Mouse (Mus musculus) B cell, adult (primary cell): ENCODE data around the gene Atp23. TPM values are rescaled to one million over a fixed set of nuclear protein-coding genes. Genes with fewer than 3 reads are reported as not detected.

Experiments used
- total RNA-seq: library from RNA; stranded (reverse); gene quantifications from 4 replicates; pipeline ENCODE4 v1.2.4, GENCODE M21; 2023; ENCODE audit not compliant: inconsistent age

Atp23 gene
- 4.6 to 8.9 TPM (median 7.8 TPM) in 4 replicates for total RNA-seq

GRCm38 (mm10) chr10:126900821-126901487, at the start of gene Atp23:
Gene Atp23 (minus strand): TSS chr10:126901355.

Other genes with a start within 250 kb of the Atp23 start
- 52.2 to 52.6 TPM (median 52.3 TPM) in 4 replicates for gene Ctdsp2, start 77.4 kb upstream of the Atp23 start, total RNA-seq
- 0.18 to 1.2 TPM (median 0.61 TPM) in 4 replicates for gene Avil, start 99.4 kb upstream of the Atp23 start, total RNA-seq
- 17.0 to 31.5 TPM (median 21.4 TPM) in 4 replicates for gene Tsfm, start 129.5 kb upstream of the Atp23 start, total RNA-seq
- 17.3 to 22.6 TPM (median 21.0 TPM) in 4 replicates for gene Mettl1, start 140.1 kb upstream of the Atp23 start, total RNA-seq
- gene Eef1akmt3, start 140.2 kb upstream of the Atp23 start, total RNA-seq, result not detected in 4 replicates
- 0.42 to 1.6 TPM (median 0.77 TPM) in 4 replicates for gene Cyp27b1, start 146.9 kb upstream of the Atp23 start, total RNA-seq
- 2.2 to 3.2 TPM (median 2.6 TPM) in 4 replicates for gene March9, start 158.8 kb upstream of the Atp23 start, total RNA-seq
- gene Cdk4, start 162.2 kb upstream of the Atp23 start, total RNA-seq, result 117 to 142 TPM (median 123 TPM) in 4 replicates
- gene Tspan31, start 168.9 kb upstream of the Atp23 start, total RNA-seq, result 20.7 to 26.3 TPM (median 22.6 TPM) in 4 replicates
- 94.4 to 124 TPM (median 104 TPM) in 4 replicates for gene Agap2, start 173.9 kb upstream of the Atp23 start, total RNA-seq
- 82.4 to 86.0 TPM (median 83.5 TPM) in 4 replicates for gene Os9, start 219.8 kb upstream of the Atp23 start, total RNA-seq